Comparison of ENCODE assay signal across 22 mouse cellular contexts in the genomic region with DNA sequence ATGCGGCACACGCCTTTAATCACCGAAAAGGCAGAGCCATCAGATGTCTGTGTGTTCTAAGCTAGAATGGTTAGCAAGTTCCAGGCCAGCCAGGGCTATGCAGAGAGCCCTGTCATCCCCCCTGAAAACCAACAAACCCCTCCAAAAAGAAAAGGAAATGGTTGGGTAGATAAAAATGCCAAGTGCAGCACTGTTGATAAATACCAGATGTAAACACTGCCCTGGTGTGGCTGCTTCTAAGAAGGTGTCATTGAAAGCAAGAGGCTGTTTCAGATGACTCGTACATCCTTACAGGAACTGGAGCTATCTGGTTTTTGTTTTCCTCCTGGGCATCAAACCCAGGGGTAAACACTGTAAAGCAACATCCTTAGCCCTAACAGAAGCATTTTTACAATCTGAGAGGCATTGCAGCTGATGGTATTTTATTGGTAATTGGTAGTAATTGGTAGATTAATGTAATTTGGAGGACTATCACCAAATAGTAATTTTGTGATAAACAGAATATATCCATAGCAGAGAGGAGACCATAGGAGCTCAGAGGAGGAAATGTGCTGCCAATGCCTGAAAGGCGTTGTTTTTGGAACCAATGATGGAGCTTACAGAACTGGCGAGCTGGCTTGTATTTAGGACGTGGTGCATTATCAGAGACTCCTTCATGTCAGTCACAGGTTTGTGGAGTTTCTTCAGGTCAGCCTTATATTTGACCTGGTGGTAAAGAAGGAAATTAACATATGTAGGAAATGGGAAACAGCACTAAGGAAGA.
DNase-seq lines count a peak whose midpoint lies in the region; ATAC-seq and TF ChIP-seq lines count a peak whose summit lies in the region.
"Had no signal": no experiment of that assay in that cellular context is flagged by ENCODE, and none has a peak within 500 bp of the region (broad histone marks: within the 10 kb centered on the region; RNA-seq: fewer than 3 reads in every experiment).

No protein-coding gene starts in this region.

- no peak overlapping the region for H3K9ac ChIP-seq in lung, postnatal 0 days (replicated peaks; ENCODE audit: low read depth)
- H3K9ac ChIP-seq: forebrain, embryonic 13.5 days; forebrain, postnatal 0 days; heart, embryonic 12.5 days; hindbrain, embryonic 15.5 days had no signal

- 54% methylated on average over 7 of the region's 7 CpGs for WGBS in lung, postnatal 0 days

- no peak overlapping the region for H3K4me2 ChIP-seq in lung, postnatal 0 days (replicated peaks; ENCODE audit: low read depth, low read length)
- H3K4me2 ChIP-seq: forebrain, embryonic 13.5 days; heart, embryonic 12.5 days; hindbrain, embryonic 15.5 days had no signal

- TF ChIP-seq CTCF in lung, postnatal 0 days (IDR thresholded peaks at IDR 0.05): no peak

- H3K9me3 ChIP-seq in lung, postnatal 0 days (ENCODE audit: low read length): no peaks in the 10 kb centered on the region
- H3K9me3 ChIP-seq: embryonic facial prominence, embryonic 10.5 days; forebrain, embryonic 13.5 days; heart, embryonic 12.5 days; hindbrain, embryonic 15.5 days had no signal

- no peak for TF ChIP-seq EP300 in lung, postnatal 0 days (IDR thresholded peaks at IDR 0.05)

- no peak overlapping the region for H3K4me3 ChIP-seq in lung, postnatal 0 days (ENCODE audit: low read depth, low read length)
- H3K4me3 ChIP-seq: embryonic facial prominence, embryonic 10.5 days; forebrain, embryonic 13.5 days; heart, embryonic 12.5 days; hindbrain, embryonic 15.5 days had no signal

- no peak overlapping the region for H3K27ac ChIP-seq in lung, postnatal 0 days (ENCODE audit: low read length)
- H3K27ac ChIP-seq: embryonic facial prominence, embryonic 10.5 days; forebrain, embryonic 13.5 days; hindbrain, embryonic 15.5 days had no signal

- H3K36me3 ChIP-seq in lung, postnatal 0 days (ENCODE audit: insufficient read depth, low read length): no peaks in the 10 kb centered on the region
- H3K36me3 ChIP-seq: embryonic facial prominence, embryonic 10.5 days; heart, embryonic 12.5 days; hindbrain, embryonic 15.5 days had no signal

- intact Hi-C loops in heart, postnatal 25 days (cut with DNase I): no loop called here
- intact Hi-C loops in left cerebral cortex, postnatal 25 days (cut with DNase I): no loop called here

- ATAC-seq in lung, postnatal 0 days: peak; percentile 68
- peak; percentile 26; the same call in 1 of the 2 replicates for ATAC-seq in megakaryocyte-erythroid progenitor cell, adult 5-6 weeks (replicated peaks; ENCODE audit: low FRiP score, low TSS enrichment, poor library complexity, severe bottlenecking)
- ATAC-seq: forebrain, embryonic 13.5 days; forebrain, postnatal 0 days; Patski had no signal

- H3K27me3 ChIP-seq in lung, postnatal 0 days (replicated peaks; ENCODE audit: insufficient read depth, low read length): no peaks in the 10 kb centered on the region
- H3K27me3 ChIP-seq: CH12.LX; forebrain, embryonic 13.5 days; heart, embryonic 12.5 days; hindbrain, embryonic 15.5 days had no signal

- peak; percentile 25 for DNase-seq in heart, adult 11 months
- no peak for DNase-seq in heart, postnatal 25 days (ENCODE audit: low spot score)
- peak; percentile 64 for DNase-seq in lung, postnatal 0 days (ENCODE audit: low spot score)
- no peak for DNase-seq in lung, postnatal 36 days
- peak; percentile 54 for DNase-seq in MN1 (ENCODE audit: low spot score)
- no peak for DNase-seq in T-cell, adult 2 months (ENCODE audit: low spot score)
- no peak for DNase-seq in left cerebral cortex, postnatal 25 days (ENCODE audit: low spot score in 2 of 2)
- DNase-seq: adrenal gland, adult 2 months; adrenal gland, postnatal 25 days; cerebellum, adult 18-20 months; cerebellum, adult 9-11 months; cerebellum, postnatal 36 days; forebrain, postnatal 0 days; gastrocnemius, postnatal 14 days; heart, postnatal 36 days had no signal

- no peaks in the 10 kb centered on the region for H3K4me1 ChIP-seq in lung, postnatal 0 days (ENCODE audit: insufficient read depth, low read depth, low read length)
- H3K4me1 ChIP-seq: forebrain, embryonic 13.5 days; heart, embryonic 12.5 days; hindbrain, embryonic 15.5 days had no signal

Comparison
In these comparisons a context has a peak if more than half of its experiments do, and no peak if none do; other contexts are left out.
1. DNase-seq: peak in heart, adult 11 months (single experiment), lung, postnatal 0 days (single experiment) and MN1 (single experiment); none in heart, postnatal 25 days (single experiment), lung, postnatal 36 days (single experiment), T-cell, adult 2 months (single experiment) and left cerebral cortex, postnatal 25 days (0 of 2).